Mouse (Mus musculus): ENCODE data around the gene Rgmb.
A peak's percentile ranks its signal among the peaks of the same experiment; 100 is the strongest.

Rgmb gene

DNA sequence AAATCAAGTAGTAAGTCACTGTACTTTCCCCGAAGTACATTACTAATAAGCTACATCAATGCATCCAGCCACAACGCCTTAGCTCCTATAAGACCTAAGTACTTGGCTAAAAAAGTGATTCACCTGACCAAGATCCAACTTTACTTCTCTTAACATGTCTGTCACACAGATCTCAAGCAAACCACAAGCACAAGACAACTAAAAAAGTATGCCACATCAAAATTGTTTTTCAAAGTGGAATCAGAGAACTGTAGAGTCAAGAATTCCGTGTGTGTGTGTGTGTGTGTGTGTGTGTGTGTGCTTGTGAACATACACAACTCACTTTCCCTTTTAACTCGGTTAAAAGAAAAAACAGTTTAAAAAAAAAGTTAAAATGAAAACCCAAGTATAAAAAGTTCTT is 9.1 kb downstream of the Rgmb start:
- no peak for DNase-seq

DNA sequence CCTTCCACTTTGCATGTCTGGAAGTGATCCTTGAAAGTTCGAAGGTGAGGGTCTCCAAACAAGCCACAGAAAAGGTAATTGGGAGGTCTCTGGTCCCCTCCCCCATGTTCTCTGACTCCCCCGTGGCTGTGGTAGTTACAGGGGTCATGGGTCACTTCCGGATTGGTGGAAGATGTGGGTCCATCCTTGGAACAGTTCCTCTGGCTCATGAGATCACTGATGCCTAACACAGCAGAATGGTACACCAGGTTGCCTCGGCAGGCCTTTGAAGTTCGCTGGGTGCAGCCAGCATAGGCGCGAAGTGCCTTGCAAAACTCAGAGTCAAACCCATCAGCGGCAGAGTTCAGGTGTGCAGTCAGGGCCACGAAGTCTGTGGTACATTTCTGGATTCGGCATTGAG is 10.1 kb downstream of the Rgmb start:
- no peak for DNase-seq

DNA sequence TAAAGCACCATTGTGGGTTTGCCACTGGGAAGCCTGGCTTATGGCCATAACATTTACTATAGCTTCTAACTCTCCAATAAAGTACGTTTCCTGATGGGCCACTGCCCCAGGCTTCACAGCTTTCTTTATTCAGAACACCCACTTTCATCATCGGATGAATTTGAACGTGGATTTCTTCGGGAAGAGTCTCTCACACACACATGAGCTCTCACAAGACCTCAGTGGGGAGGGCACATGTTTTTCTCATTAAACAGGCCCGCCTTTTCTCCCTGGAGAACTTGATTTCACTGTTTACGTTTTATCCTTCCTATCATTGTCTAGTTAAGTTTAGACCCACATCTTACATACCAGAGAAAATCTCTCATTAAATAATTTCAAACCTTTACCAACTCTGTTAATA is 10.7 kb downstream of the Rgmb start:
- DNase-seq, result no peak

DNA sequence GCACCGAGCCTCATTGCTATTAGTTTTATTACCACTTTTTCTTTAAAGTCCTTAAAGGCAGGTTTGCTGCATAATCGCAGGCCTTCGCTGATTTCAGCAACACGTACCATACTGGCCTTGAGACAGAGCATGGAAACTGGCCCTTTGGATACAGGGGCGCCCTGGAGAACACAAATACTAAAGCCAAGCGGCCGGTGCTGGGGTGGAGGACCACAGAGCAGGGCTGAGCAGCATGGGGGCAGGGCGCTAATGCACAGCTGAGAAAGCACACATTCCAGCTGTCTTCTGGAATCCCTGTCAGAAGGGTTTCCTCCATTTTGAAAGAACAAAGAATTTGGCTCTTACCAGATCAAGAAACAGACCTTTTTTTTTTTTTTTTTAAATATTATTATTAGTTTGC is 12.5 kb downstream of the Rgmb start:
- no peak for DNase-seq

DNA sequence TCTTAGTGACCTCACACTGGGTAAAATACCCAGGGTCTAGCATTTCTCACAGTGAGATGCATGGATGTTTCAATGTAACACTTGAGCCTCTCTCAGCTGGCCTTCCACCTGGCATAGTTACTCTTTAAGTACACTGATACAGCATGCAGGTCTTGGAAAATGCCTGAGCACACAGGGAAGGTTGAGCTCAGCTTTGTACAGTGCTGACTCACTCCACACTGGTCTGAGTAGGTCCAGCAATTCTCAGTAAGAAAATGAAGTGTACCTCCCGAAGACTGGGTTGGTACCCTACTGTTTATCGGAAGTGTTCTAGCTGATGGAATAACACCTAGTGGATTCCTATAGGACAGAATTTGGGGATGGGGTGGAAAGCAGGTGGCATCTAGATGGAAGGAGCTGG is 13.2 kb downstream of the Rgmb start:
- DNase-seq, result no peak

DNA sequence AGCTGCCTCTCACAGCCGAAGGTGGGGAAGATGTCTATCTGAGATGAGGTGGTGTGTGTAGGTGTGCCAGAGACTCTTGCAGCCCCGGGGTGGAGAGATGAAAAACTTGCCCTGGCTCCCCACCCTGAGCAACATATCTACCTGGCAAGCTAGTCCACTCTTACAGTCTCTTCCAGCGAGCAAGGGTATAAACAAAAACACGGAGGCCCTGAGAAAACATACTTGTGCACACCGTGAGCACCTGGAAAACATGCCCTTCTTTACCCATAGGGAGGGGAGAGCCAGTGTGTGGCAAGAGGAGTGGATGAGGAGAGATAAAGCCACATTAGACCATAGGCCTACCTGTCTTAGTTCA is 13.8 kb downstream of the Rgmb start:
- no peak for DNase-seq

DNA sequence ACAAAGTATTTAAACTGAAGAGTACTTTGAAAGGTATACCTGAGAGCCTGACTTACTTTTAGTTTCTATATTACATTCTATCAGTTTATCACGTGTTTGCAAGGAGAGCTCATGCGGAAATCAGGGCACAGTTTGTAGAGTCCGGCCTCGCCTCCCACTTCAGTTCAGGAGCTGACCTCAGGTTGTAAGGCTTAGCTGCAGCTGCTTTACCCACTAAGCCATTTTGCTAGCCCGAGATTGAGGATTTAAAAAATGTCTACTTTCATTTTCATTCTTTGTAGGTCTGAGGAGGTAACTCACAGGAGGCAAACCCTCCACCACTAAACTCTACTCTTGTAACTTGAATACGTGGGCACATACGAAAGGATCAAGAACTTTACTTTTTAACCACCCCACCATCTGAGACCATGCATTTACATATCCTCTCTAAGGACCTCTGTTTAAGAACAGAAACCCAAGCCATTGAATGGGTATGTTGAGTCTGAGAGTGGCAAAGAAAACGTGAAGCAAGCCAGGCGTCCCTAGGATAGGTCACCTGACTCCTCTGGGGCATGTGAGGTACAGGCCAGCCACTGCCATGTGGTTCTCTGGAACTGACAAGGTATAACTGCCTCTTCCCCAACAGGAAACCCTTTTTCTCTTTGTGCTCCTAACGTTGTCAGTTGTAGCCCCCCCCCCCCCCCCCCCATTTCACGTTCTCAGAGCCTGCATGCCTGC is 14.3 kb downstream of the Rgmb start:
- DNase-seq, result no peak

DNA sequence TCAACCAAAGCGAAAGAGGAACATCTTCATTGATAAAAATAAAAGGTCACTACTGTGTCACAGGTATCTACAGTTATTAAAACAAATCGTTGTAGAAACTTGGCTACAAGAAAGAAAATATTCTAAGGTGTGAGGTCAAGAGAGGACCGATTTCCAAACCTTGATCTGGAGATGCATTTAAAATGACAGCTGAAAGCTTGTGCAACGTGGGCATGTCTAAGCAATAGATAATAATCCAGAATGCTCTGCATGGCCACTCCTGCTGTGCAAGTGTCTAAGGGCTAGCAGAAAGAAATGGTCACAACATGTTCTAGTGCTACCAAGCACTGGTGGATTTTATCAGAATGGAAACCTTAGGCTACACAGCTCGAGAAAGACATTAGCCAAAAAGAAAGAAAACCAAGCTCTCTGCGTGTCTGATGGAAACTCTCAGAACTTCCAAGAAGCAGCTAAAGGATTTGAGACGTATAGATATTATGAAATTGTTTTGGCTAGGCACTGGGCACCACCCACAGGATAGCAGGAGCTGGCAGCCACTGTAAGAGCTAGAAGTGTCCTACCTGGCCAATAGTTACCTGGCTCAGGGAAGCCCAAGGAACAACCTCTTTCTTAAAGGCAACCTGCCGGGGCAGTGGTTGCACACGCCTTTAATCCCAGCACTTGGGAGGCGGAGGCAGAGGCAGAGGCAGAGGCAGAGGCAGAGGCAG is 15.4 kb downstream of the Rgmb start:
- no peak for DNase-seq

DNA sequence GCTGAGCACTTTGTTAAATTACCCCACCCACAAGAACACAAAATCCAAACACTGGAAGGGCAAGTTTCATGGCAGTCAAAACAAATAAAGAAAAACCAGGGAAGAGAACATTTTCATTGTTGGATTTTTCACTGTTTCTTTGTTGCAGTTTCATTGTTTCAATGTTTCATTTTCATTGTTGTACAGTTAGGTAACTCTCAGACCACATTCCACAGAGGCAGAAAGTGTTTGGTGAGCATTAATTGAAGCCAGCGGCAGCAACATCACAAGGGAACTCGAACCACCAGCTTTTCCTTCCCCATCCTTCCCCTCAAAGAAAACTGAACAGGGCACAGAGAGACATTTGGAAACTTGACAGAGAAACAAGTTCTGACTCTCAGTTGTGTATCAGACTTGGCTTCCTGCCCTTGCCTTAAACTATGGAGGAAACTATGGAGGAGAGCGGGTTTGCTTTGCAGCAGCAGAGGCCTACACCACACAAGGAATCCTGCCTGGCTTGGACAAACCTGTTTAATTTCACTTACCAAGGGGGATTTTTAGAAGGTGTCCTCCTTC is 17.1 kb downstream of the Rgmb start:
- no peak for DNase-seq

DNA sequence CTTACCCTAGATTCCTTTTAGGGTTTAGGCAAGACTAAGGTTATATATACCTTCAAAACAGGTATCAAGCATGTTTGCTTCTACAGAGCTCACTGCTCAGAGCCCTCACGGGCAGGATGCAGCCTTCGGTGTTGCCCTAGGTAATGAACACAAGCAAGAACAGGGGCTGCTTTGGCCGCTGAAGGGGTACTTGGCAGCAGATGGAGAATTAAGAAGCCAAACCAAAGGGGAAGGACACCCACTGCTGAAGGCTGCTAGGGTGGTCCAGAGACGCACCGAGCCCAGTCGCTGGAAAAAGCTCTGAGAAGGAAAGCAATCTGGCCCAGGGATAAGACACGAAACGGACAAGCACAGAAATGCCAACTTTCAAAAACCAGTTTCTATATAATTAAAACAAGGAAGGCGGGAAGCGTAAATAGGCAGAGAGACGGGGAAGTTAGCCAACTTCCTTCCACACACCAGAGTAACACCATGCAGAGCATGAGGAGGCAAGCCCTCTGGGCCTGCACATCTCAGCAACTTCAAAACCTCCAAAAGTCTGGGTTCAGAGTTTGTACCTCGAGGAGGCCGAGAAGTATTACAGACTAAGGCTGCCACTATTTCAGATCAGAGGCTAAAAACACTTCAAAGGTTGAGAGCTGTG is 18.6 kb downstream of the Rgmb start:
- no peak for DNase-seq

DNA sequence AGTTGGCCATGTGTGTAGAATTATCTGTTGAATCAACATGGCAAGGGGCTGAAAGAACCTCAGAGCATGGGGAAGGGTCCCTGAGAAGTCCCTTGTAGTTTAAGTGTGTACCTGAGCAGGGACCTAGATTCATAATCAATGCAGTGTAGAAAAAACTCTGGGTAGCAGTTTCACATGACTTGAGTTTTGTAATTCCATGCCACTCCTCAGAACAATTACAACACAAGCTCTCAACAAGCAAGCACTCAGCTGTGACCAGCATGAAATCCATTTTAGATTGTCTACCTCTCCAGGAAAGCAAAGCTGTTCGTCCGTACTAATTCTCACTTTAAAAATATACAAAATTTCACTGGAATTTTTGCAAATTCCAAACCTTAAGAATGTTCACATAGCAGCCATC is 20.9 kb downstream of the Rgmb start:
- peak; percentile 74 for DNase-seq

DNA sequence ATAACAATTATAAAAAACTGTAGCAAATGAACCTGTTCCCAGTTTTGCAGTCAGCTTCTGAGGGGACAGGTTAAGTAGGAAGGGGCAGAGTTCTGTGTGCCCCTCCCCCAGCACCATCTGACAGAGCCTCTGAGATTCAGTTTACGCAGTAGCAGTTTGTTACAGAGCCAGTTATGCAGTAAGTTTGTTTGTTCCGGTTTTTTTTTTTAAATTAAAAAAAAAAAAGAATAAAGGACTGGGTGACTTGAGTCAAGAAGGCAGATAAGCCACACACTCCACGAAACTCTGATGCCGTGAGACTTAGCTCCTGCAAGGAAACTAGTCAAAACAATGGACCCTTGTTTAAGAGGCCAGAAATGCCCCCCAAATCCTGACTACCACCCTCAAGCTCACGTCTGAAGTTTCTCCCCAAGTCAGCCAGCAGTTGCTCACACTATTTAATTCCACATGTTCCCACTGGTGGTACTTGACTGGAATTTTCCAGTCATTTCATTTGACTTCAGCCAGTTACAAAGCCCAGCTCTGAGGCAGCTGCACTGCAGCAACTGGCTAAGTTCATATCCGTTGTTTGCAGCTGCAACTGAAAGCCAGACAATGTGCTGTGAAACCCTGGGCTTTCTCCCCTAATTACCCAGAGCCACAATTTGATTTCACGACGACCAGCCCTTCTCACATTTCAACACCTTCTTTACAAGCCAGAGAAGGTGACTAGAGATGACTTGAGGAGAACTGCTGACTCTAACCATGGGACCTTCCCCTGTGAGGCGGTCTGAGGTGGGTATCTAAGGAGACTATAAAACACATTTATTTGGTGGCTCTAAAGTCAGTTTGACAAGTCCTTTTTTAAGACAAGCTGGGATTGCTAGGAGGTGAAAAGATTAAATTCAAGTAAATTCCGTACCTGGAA is 22.1 kb downstream of the Rgmb start:
- DNase-seq, result peak; percentile 61

DNA sequence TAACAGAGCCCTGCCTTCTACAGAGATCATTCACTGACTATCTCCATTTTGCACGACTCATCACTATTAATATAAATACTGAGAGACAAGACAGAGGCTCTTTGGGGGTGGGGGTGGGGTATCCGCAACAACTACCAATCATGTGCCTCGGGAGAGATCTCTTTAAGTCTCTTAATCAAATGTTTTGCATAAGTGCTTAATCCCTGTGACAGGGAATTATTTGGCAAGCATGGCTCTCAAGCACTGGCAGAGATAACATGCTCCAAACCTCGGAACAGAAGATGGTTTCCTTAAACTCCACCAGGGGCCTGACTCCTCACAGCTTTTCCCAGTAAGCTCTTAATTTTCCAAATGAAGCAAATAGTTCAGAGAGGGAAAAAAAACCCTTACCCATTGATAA is 22.8 kb downstream of the Rgmb start:
- DNase-seq, result no peak

DNA sequence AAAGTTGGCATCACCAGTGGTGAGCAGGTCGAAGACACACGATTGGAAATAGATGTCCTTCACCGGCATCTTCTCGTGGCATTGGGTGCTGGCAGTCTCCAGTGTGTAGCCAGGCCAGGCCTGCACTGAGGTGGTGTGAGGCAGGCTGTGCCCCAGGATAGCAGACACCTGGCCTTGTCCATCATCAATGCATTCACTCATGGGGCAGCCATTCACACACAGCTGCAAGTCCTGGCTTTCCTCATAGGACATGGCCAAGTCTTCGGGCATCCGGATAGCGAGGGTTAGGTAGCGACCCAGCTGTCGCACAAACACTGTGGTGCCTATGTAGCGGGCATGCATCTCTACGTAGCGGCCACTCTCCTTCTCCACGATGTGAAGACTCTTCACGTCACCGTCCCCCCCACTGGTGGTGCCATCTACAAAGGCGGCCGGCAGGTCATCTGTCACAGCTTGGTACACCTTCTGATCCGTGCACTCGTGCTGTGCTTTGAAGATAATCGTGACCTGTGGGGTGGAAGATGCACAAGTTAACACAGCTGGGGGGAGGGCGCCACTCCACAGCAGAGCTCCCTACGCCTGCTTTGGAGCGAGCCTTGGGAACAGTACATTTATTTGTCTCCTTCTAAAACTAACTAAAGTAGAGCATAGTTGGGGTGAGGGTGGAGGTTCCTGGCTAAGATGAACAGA is 23.4 kb downstream of the Rgmb start:
- no peak for DNase-seq

DNA sequence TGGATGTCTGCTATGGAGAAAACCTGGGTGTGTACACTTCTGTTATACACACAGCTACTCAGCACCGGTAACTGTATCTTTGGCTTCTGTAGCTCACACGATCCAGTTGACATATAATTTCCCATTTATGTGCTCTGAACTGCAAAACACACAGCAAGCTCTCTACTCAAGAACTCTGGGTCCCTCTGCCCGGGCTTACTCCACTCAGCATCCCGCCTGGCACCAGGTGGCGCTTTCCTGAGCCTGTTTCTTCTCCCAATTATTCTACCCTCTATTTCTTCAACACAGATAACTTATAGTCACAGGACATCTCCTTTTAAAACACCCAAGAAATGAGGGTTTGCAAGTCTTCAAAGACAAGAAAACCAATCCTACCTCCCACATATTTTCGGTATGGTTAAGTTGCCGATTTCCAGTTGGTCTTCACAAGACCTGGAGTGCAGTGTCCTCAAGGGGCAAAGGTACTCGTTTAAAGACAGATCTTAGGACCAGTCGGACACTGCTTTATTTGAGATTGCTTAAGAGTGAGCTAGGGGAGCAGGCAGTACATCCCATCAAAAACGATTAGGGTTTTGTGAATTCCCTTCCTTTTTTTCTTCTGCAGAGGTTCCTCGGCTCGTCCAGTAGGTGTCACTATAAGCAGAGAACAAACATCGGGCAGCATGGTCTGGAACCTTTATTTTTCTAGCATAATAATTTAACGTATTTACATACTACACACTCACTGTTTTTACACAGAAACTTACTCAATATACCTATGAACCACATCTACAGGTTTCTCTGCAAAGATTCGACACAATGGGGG is 26.6 kb downstream of the Rgmb start:
- peak; percentile 53 for DNase-seq

DNA sequence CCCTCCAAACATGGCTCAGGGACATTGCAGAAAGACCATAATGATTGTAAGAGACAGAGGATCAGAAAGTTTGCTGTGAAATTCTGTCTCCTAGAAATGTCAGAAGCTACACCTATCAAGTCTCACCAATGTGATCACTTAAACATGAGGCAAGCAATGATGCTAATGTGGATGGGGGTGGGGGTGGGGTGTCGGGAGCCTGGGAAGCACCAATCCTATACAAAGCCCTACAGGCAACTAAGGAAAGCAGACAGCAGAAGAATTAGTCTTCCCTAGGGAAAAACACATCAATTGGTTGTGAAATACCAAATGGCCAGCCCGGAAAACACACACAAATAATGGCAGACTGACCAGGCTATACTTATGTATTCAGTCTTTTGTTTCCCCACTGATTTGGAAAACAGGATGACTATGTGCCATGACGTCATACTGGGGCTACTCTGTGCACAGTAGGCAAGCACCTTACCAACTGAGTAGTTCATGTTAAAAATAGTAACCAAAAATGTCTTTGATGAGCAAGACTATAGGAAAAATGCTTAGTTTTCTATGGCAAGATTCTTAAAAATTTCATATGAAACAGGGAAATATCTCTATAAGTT is 31.5 kb downstream of the Rgmb start:
- no peak for DNase-seq

DNA sequence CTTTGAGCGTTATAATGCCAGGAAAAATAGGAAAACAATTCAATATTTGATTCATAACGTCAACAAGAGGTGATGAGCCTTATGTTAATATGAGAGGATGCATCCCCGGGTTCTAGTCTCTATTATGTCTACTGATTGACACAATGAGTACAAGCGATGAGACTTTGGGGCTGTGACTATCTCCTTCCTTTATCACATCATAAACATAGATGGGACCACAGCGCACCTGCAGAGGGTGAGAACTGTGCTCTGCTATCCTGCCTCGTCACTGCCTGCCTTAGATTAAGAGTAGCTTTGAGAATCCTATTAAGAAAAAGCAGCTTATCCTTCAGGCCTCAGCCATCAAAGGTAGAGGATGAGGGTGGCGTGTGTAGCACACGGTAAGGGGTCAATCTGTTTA is 40.1 kb downstream of the Rgmb start:
- no peak for DNase-seq

DNA sequence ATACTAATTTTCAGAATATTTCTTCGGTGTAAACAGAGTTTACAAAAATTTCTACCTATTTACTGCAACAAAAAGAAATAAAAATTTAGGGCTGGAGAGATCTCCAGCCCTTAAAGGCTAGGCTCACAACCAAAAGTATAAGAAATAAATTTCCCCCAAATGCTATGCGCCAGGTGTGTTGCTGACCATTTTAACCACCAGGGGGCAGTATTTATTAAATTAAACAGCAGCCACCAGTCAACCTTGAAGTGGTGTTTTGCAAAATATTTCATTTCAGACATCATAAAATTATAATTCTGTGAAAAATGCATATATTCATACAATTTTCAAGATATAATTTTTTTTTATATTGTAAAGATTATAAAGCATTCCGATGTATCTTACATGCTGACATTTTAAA is 43.8 kb downstream of the Rgmb start:
- DNase-seq, result peak; percentile 73

DNA sequence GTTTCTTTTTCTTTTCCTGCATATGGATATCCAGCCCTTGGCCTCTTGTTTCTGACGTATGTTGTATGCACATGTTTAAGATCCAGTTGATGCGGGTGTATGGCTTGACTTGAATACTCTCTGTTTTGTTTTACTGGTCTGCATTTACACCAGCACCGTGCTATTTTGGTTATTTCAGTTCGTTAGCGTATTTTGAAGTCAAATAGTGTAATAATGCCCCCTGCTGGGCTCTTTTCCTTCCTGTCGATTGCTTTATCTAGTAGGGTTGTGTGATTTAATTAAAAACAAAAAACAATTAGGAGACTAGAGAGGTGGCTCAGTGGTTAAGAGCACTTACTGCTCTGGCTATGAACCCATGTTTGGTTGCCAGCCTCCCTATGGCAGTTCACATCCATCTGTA is 52.9 kb downstream of the Rgmb start:
- peak; percentile 72 for DNase-seq

DNA sequence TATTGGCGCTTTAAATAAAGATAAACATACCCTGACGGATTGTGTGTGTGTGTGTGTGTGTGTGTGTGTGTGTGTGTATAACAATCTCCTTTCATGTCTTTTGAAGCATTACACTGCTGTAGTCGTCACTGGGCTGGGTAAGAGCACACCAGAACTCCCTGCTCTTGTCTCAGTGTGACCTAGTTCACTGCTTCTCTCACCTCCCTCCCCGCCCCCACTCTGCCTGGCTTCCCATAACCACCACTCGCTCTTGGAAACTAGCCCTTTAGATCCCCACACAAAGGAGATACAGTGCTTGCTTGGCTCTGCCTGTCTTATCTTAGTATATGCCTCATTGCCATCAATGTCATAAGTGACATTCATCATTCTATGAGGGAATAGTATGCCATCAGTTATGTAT is 54.5 kb downstream of the Rgmb start:
- DNase-seq, result no peak

DNA sequence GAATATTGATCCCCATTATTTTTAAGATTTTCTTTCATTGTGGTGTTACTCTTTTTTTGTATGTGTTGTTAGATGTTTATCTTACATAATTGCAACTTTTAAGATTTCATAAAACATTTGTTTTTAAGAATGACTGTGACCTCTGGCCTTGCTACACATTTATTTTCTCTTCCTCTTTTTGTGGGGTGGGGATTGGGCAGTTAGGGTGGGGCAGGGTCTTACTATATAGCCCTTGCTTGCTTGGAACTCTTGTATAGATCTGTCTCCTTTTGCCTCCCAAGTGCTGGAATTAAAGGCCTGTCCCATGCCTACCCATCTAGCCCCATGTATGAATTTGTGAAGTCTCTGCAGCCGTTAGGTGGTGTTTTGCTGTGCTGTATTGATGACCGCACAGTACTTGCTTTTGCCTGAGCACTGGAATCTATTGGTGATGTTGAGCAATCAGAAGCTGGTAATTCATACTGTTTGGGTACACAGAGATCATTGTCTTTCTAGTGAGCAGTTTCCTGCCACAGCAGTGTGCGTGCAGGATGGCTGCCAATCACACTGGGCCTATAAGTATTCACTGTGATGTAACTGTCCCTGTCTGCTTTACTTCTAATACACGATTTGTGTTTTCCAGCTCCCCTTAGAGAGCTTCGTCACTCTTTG is 56.1 kb downstream of the Rgmb start:
- DNase-seq, result peak; percentile 10
